Mouse (Mus musculus) bone marrow macrophage, adult 2 months (primary cell): ENCODE results near the gene Lysmd2.

Experiments used
- CTCF ChIP-seq: IDR thresholded peaks from 2 replicates; pipeline ENCODE4 v1.5.1; 2012; ENCODE audit warnings: low read depth, mild to moderate bottlenecking, low read length, moderate library complexity
- POLR2A ChIP-seq: IDR thresholded peaks from 2 replicates; pipeline ENCODE4 v1.6.1; 2012; ENCODE audit warnings: mild to moderate bottlenecking, low read depth, low read length, borderline replicate concordance

- TF ChIP-seq POLR2A (no peak), CTCF (no peak)
These were observed 41.1 kb downstream of the Lysmd2 start for GRCm38 (mm10) chr9:75666612-75667011.
